Mouse (Mus musculus) midbrain, embryonic 14.5 days (tissue): ENCODE results near the gene Fdx1. TPM values are rescaled to one million over a fixed set of nuclear protein-coding genes. Genes with fewer than 3 reads are reported as not detected.

Experiments used
- ATAC-seq: fragments of 200-750 bp; cut with Nextera tagmentation; 2 replicates; pipeline ENCODE4 v1.8.0; 2017; ENCODE audit warnings: moderate number of reproducible peaks, moderate library complexity; ENCODE audit not compliant: low FRiP score, low TSS enrichment
- DNase-seq: peaks from one replicate; pipeline ENCODE4 v3.0.0-alpha.2; 2015
- H3K27ac ChIP-seq: fragments of 300-500 bp; sonication (generic); replicated peaks from 2 replicates; pipeline ENCODE4 v1.5.1; 2014; ENCODE audit warnings: mild to moderate bottlenecking, low read depth, low read length, moderate library complexity
- H3K27me3 ChIP-seq: fragments of 300-500 bp; sonication (generic); 2 replicates; pipeline ENCODE4 v1.6.1; 2014; ENCODE audit warnings: low read length, control low read depth, mixed read lengths; ENCODE audit not compliant: control insufficient read depth, insufficient read depth
- H3K36me3 ChIP-seq: fragments of 300-500 bp; sonication (generic); 2 replicates; pipeline ENCODE4 v1.6.1; 2014; ENCODE audit warnings: low read length, control low read depth; ENCODE audit not compliant: control insufficient read depth, insufficient read depth
- H3K4me1 ChIP-seq: fragments of 300-500 bp; sonication (generic); 2 replicates; pipeline ENCODE4 v1.6.1; 2014; ENCODE audit warnings: mild to moderate bottlenecking, antibody characterized with exemption, low read length, control low read depth; ENCODE audit not compliant: control insufficient read depth, insufficient read depth
- H3K4me2 ChIP-seq: fragments of 300-500 bp; sonication (generic); 2 replicates; pipeline ENCODE4 v1.6.1; 2014; ENCODE audit warnings: mild to moderate bottlenecking, low read length, moderate library complexity
- H3K4me3 ChIP-seq: fragments of 300-500 bp; sonication (generic); replicated peaks from 2 replicates; pipeline ENCODE4 v1.5.1; 2014; ENCODE audit warnings: low read depth, low read length
- H3K9ac ChIP-seq: fragments of 300-500 bp; sonication (generic); replicated peaks from 2 replicates; pipeline ENCODE4 v1.6.1; 2014; ENCODE audit warnings: mild to moderate bottlenecking, low read length, moderate library complexity
- H3K9me3 ChIP-seq: fragments of 300-500 bp; sonication (generic); 2 replicates; pipeline ENCODE4 v1.6.1; 2016; ENCODE audit warnings: low read length, control low read depth, mixed read lengths; ENCODE audit not compliant: control insufficient read depth
- WGBS: fragments of 180-500 bp; shearing (Covaris S2); extraction: QIAGEN DNeasy Blood & Tissue Kit; methylation state at CpG from one replicate; pipeline ENCODE4 v1.1.7; 2014; 5-methylcytosine and 5-hydroxymethylcytosine counted together
- polyA plus RNA-seq: library from polyadenylated mRNA; unstranded; fragments of >200 nt; fragmentation: Nextera tagmentation; extraction: Ambion mirVana; gene quantifications from 2 replicates; pipeline ENCODE4 v1.2.1, GENCODE M21; 2014

Fdx1 gene
- polyA plus RNA-seq, 1 experiment from 2014 or later, result 48.9 TPM

DNA sequence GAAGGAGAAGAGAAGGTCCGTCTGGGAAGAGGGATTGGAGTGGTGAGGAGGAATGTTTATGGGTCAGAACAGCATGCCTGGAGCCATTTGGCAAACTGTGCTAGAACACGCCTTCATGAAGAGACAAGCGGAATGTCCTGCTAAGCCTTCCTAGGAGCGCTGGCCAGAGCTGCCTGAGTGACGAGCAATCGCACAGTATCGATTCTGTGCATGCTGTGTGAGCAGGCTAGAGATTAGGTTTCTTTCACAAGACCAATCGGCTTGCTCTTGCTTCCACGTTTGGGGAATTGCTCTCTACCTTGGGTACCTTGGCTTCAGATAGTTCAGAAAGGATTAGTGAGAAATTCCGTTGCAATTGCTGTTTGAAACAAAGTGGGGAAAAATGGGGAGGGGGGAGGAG is 35.2 kb downstream of the Fdx1 start:
- Histone ChIP-seq H3K4me1 (no peaks in the 10 kb centered on the region), H3K9me3 (no peaks in the 10 kb centered on the region), H3K27me3 (no peaks in the 10 kb centered on the region), H3K9ac (no peak overlapping the region), H3K4me2 (no peak overlapping the region), H3K36me3 (no peaks in the 10 kb centered on the region), H3K27ac (no peak overlapping the region), H3K4me3 (no peak overlapping the region)
- ATAC-seq (no peak), DNase-seq (peak; percentile 35)
- 45% methylated on average over 10 of the region's 10 CpGs for WGBS

DNA sequence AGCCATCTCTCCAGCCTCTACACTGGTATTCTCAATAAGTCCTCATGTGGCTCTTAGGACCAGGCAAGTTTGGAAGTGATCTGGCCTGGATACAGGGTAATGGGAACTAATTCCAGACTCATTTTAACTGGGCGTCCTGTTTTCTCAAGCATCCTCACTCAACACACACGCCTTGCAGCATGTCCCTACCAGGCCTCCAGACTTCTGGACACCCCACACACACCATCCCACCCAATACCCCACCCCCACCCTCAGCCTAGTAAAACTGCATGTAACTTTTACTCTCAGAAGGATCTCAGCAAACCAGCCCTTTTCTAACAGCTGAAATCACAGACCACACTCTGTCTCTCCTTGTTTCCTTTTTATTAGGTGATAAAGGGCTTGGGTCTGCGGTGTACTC is 35.7 kb downstream of the Fdx1 start:
- H3K4me3 ChIP-seq, result no peak overlapping the region
- H3K27ac ChIP-seq, result no peak overlapping the region
- DNase-seq (no peak), ATAC-seq (no peak)
- H3K4me2 ChIP-seq, result no peak overlapping the region
- no peaks in the 10 kb centered on the region for H3K27me3 ChIP-seq
- H3K9me3 ChIP-seq, result no peaks in the 10 kb centered on the region
- WGBS, result 87% methylated on average over 3 of the region's 3 CpGs
- H3K36me3 ChIP-seq, result no peaks in the 10 kb centered on the region
- no peaks in the 10 kb centered on the region for H3K4me1 ChIP-seq
- H3K9ac ChIP-seq, result no peak overlapping the region

DNA sequence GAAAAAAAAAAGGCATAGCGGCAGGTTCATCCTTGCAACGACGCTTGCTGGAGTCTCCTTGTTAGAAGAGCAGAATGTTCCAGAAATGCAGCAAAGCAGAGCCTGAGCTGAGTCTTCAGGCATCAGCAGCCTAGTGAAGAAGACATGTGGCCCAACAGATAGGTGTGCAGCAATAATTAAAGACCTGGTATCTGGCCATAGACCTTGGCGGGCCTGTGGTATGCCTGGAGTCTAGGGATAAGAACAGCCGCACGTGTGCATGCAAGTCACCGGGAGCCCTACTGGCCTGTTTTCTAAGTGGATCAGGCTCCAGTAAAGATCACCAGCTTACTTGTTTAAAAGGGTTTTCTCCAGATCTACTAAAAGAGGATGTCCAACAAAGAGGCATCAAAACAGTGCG is 36.7 kb downstream of the Fdx1 start:
- DNase-seq (no peak), ATAC-seq (no peak)
- Histone ChIP-seq H3K27ac (no peak overlapping the region), H3K36me3 (no peaks in the 10 kb centered on the region), H3K27me3 (no peaks in the 10 kb centered on the region), H3K4me3 (no peak overlapping the region), H3K4me2 (no peak overlapping the region), H3K9ac (no peak overlapping the region), H3K4me1 (no peaks in the 10 kb centered on the region), H3K9me3 (no peaks in the 10 kb centered on the region)
- WGBS, result 96% methylated on average over 8 of the region's 8 CpGs

DNA sequence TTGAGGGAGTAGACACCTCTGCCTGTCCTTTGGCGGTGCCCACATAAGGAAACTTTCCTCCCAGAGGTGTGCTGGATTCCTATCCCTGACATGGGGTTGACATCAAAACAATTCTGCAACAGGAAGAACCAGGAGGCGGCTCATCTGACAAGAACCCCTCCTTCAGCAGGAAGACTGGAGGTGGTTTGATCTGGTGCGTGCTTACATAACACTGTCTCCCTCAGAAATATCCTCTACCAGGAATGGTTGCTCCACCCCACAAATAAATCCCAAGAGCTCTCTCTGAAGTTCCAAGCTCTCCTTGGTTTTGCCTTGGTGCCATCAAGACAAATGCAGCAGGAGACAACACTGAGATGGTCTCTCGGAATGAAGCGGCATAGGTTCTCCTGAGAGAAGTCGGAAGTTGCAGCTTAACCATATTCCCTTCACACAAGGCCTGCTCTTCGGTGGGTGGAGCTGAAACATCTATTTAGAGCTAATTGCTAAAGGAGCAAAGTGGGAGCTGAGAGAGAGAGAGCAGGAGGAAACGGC is 38.7 kb downstream of the Fdx1 start:
- no peak overlapping the region for H3K9ac ChIP-seq
- no peak for ATAC-seq
- no peaks in the 10 kb centered on the region for H3K27me3 ChIP-seq
- H3K4me3 ChIP-seq, result no peak overlapping the region
- DNase-seq, result no peak
- no peaks in the 10 kb centered on the region for H3K36me3 ChIP-seq
- 89% methylated on average over 8 of the region's 8 CpGs for WGBS
- no peak overlapping the region for H3K4me2 ChIP-seq
- H3K4me1 ChIP-seq, result no peaks in the 10 kb centered on the region
- no peaks in the 10 kb centered on the region for H3K9me3 ChIP-seq
- H3K27ac ChIP-seq, result no peak overlapping the region

DNA sequence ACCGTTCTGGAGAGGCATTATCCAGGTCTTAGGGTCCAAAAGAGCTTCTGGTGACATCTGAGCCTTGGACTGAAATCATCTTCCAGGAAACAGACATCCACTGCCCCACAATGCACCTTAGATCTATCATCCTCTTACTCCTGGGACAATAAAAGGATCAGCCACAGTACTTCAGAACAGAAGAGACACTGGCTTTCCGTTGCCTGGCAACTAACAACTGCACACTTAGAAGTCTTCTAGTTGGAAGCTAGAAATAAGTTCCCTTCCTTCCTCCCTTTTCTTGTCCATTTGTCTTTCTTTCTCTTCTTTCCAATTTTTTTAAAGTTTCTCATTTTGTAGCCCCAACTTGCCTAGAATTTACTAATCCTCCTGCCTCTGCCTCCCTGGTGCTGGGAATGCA is 40.6 kb downstream of the Fdx1 start:
- Histone ChIP-seq H3K27me3 (no peaks in the 10 kb centered on the region), H3K9ac (no peak overlapping the region), H3K27ac (no peak overlapping the region), H3K4me1 (no peaks in the 10 kb centered on the region), H3K4me2 (no peak overlapping the region), H3K4me3 (no peak overlapping the region), H3K36me3 (no peaks in the 10 kb centered on the region), H3K9me3 (no peaks in the 10 kb centered on the region)
- 36% methylated on average over 2 of the region's 2 CpGs for WGBS
- DNase-seq (peak; percentile 38), ATAC-seq (no peak)

DNA sequence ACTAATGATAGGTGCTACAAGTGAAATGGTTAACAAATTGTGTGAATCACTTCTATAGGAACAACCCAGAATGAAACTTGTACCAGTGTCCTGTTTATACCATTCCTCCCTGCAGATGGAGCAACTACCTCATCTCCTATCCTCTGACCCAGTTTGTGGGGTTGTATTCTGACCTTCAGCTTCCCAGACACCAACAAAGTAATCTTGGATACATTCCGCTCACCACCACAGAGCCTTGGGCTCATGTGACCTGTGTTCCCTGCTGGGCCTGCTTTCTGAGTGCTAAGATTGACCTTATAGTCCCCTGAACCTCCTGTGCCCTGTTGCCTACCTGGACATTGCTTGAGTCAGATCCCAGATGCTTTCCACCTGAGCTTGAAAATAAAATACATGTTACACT is 47.8 kb downstream of the Fdx1 start:
- Histone ChIP-seq H3K36me3 (no peaks in the 10 kb centered on the region), H3K4me3 (no peak overlapping the region)
- WGBS, result 89% methylated on average over 1 of the region's 1 CpGs

DNA sequence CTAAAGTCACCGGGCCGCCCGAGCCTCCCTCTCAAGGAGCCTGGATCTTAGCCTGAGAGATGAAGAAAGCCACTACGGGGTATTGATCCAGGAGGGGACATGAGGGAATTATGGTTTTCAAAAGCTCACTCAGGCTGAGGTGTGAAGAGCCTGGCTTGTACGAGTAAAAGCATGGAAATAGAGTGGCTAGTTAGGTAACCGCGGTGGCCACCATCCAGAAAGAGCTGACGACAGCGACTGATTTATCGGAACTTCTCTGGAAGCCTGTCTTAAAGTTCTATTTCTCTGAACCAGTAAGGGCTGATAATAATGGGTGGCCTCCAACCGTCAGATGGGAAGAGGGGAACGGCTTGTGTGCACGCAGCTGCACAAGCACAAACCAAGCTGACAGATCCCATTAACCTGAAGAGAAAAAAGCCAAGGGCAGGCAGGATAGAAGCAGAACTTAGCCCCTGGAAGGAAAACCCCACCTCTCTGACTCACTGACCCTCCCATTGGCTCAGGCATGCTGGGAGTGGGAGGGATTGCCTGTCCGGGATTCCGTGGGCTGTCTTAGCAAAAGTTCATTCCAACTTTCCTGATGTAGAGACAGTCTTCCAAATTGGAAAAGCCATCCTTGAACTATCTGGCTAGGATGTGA is 48.8 kb downstream of the Fdx1 start:
- no peaks in the 10 kb centered on the region for H3K27me3 ChIP-seq
- no peak for ATAC-seq
- DNase-seq, result no peak
- H3K4me2 ChIP-seq, result no peak overlapping the region
- no peak overlapping the region for H3K9ac ChIP-seq
- no peak overlapping the region for H3K4me3 ChIP-seq
- no peaks in the 10 kb centered on the region for H3K36me3 ChIP-seq
- WGBS, result 74% methylated on average over 15 of the region's 15 CpGs
- H3K9me3 ChIP-seq, result no peaks in the 10 kb centered on the region
- no peak overlapping the region for H3K27ac ChIP-seq
- no peaks in the 10 kb centered on the region for H3K4me1 ChIP-seq

More for the DNA sequence above, 47.8 kb downstream of the Fdx1 start:
- Histone ChIP-seq H3K4me2 (no peak overlapping the region), H3K9me3 (no peaks in the 10 kb centered on the region), H3K9ac (no peak overlapping the region), H3K27me3 (no peaks in the 10 kb centered on the region), H3K27ac (no peak overlapping the region), H3K4me1 (no peaks in the 10 kb centered on the region)
- DNase-seq, result no peak
- no peak for ATAC-seq

DNA sequence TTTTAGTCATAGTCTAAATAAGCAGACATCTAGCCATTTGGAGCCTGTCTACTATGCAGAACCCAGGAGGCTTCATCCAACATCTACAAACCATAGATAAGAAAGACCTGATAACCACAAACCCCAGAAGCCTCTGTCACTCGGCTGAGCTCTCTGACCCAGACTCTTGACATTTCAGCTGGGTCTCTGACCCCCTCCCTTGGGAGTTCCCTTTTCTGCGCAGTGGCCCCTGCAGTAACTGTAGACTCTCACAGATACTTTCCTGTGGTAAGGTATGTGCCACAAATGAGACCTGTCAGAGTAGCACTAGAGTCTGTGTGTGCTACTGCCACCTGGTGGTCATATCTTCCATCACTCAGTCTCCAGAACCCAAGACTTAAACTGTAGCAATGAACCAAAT is 54.5 kb downstream of the Fdx1 start:
- no peak overlapping the region for H3K4me3 ChIP-seq
- no peaks in the 10 kb centered on the region for H3K27me3 ChIP-seq
- H3K36me3 ChIP-seq, result no peaks in the 10 kb centered on the region
- ATAC-seq, result peak; percentile 64; the same call in 1 of the 2 replicates
- H3K4me1 ChIP-seq, result no peaks in the 10 kb centered on the region
- no peak overlapping the region for H3K9ac ChIP-seq
- H3K9me3 ChIP-seq, result no peaks in the 10 kb centered on the region
- H3K4me2 ChIP-seq, result no peak overlapping the region
- no peak overlapping the region for H3K27ac ChIP-seq
- 38% methylated on average over 2 of the region's 2 CpGs for WGBS
- DNase-seq, result peak; percentile 91

DNA sequence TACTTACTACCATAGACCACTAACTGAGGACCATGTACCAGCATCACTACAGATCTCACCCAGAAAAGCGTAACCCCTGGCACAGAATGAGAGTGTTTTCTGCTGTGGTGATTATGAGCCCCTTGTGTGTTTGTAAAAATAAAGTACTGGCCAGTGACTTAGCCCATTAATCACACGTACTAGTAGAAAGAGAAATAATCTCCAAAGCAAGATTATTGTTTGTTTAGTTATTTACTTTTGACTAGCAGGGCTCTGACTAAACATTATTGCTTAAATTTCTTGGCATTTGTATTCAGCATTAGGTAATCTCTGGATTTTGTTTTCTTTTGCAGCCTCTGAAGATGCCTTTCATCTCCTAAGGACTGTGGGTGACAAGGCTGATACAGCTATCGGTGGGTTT is 55.1 kb downstream of the Fdx1 start:
- no peak overlapping the region for H3K4me2 ChIP-seq

More for the DNA sequence above, 55.1 kb downstream of the Fdx1 start:
- H3K36me3 ChIP-seq, result no peaks in the 10 kb centered on the region
- no peaks in the 10 kb centered on the region for H3K4me1 ChIP-seq
- H3K4me3 ChIP-seq, result no peak overlapping the region
- H3K9ac ChIP-seq, result no peak overlapping the region
- no peak overlapping the region for H3K27ac ChIP-seq
- no peaks in the 10 kb centered on the region for H3K9me3 ChIP-seq
- H3K27me3 ChIP-seq, result no peaks in the 10 kb centered on the region
- no peak for DNase-seq
- WGBS, result 93% methylated on average over 3 of the region's 3 CpGs
- no peak for ATAC-seq
